Mouse (Mus musculus): Measurements from ENCODE around the gene Ano9.
A peak's percentile ranks its signal among the peaks of the same experiment; 100 is the strongest.

DNA sequence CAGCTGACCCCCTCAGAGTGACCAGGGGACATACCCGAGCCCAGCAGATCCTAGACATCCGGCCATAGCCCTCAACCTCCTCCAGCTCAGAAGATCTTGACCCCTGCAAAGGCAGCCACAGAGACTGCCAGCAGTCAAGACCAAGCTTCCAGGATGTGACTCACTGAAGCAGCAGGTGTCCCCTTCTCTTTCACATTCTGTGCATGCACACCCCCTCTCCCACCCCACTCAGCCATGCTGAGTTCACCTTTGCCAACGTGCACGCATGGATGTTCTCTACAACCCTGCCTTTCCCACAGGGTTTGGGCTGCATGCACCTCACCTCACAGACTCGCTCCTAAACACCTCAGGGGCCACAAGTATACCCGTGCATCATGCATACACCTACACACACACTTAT, 21.6 kb downstream of the Ano9 start:
- TF ChIP-seq CTCF (IDR thresholded peaks at IDR 0.05; ENCODE audit: control insufficient read depth, insufficient read depth, insufficient read length) = no peak
- no peak for TF ChIP-seq USF1 (IDR thresholded peaks at IDR 0.05; ENCODE audit: low read depth)
- TF ChIP-seq MYOD1 (IDR thresholded peaks at IDR 0.05; ENCODE audit: control insufficient read depth, insufficient read length, low read depth) = peak; percentile 86
- TF ChIP-seq MAX (IDR thresholded peaks at IDR 0.05) = no peak
- TF ChIP-seq MYOG (IDR thresholded peaks at IDR 0.05; ENCODE audit: control insufficient read depth, extremely low read depth, insufficient read length) = no peak

All from C2C12 (cell line).